Mouse (Mus musculus) olfactory bulb, adult 2 months (tissue): ENCODE data around the gene Gm20532.

Source experiments
- CTCF ChIP-seq: fragments of 200-500 bp; IDR thresholded peaks from 2 replicates; pipeline ENCODE4 v1.5.1; 2012; ENCODE audit warnings: low read depth, mild to moderate bottlenecking, low read length, moderate library complexity; ENCODE audit not compliant: insufficient read depth
- POLR2A ChIP-seq: fragments of 200-500 bp; IDR thresholded peaks from 2 replicates; pipeline ENCODE4 v1.6.1; 2012; ENCODE audit warnings: mild to moderate bottlenecking, low read depth, low read length, moderate library complexity; ENCODE audit not compliant: insufficient read depth

DNA sequence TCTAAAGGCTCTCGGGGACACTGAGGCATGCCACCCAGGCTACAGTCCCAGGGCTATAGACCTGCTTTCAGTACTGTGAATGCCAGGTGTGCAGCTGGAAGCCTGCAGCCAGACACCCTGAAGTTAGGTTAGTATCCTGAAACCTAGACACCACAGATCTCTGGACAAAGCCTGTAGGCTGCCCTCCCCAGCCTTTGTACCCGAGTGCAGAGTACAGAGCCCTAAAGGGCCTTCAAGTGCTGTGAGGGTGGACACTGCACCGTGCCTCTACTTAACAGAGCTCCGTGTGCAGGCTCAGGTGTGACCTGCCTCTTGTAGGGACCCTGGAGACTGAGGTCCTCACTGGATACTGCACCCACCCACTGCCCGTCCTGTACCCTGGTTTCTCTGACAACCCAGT is 25.9 kb upstream of the Gm20532 start:
- TF ChIP-seq CTCF = no peak
- TF ChIP-seq POLR2A = no peak
